Mouse (Mus musculus) NIH3T3 (cell line): Measurements from ENCODE around the gene Srrm1.
A peak's percentile ranks its signal among the peaks of the same experiment; 100 is the strongest.

Experiments used
- DNase-seq: peaks from one replicate; pipeline ENCODE4 v3.0.0-alpha.2; 2012; ENCODE audit warnings: low read depth

Srrm1 gene

GRCm38 (mm10) chr4:135353794-135354450 is 801 bp upstream of the Srrm1 start:
- no peak for DNase-seq

- peak; percentile 43 for DNase-seq
These were observed 625 bp downstream of the Srrm1 start for GRCm38 (mm10) chr4:135352326-135353065.

GRCm38 (mm10) chr4:135337376-135337942 is 15.7 kb downstream of the Srrm1 start:
- DNase-seq: no peak

GRCm38 (mm10) chr4:135336023-135336357 is 17.1 kb downstream of the Srrm1 start:
- DNase-seq: no peak

- DNase-seq: no peak
These were observed 17.6 kb downstream of the Srrm1 start for GRCm38 (mm10) chr4:135335327-135336022.

- no peak for DNase-seq
These were observed 26.7 kb downstream of the Srrm1 start for GRCm38 (mm10) chr4:135326469-135326868.

- no peak for DNase-seq
These were observed 27.1 kb downstream of the Srrm1 start for GRCm38 (mm10) chr4:135326046-135326445.

- DNase-seq: no peak
These were observed 30.1 kb downstream of the Srrm1 start for GRCm38 (mm10) chr4:135323021-135323420.

GRCm38 (mm10) chr4:135317966-135318365 is 35.2 kb downstream of the Srrm1 start:
- DNase-seq: peak; percentile 91

- DNase-seq: no peak
These were observed 35.6 kb downstream of the Srrm1 start for GRCm38 (mm10) chr4:135317539-135317938.

- no peak for DNase-seq
These were observed 37.8 kb downstream of the Srrm1 start for GRCm38 (mm10) chr4:135315287-135315686.

- no peak for DNase-seq
These were observed 38.7 kb downstream of the Srrm1 start for GRCm38 (mm10) chr4:135314419-135314832.

GRCm38 (mm10) chr4:135313761-135314241 is 39.3 kb downstream of the Srrm1 start:
- no peak for DNase-seq

GRCm38 (mm10) chr4:135313111-135313691 is 39.9 kb downstream of the Srrm1 start:
- no peak for DNase-seq

- DNase-seq: peak; percentile 78
These were observed 40.4 kb downstream of the Srrm1 start for GRCm38 (mm10) chr4:135312706-135313105.

- peak; percentile 34 for DNase-seq
These were observed 42.8 kb downstream of the Srrm1 start for GRCm38 (mm10) chr4:135310371-135310770.

- no peak for DNase-seq
These were observed 43.4 kb downstream of the Srrm1 start for GRCm38 (mm10) chr4:135309726-135310125.

- no peak for DNase-seq
These were observed 43.9 kb downstream of the Srrm1 start for GRCm38 (mm10) chr4:135309112-135309659.

GRCm38 (mm10) chr4:135306971-135307632 is 46.0 kb downstream of the Srrm1 start:
- peak; percentile 44 for DNase-seq

- DNase-seq: no peak
These were observed 46.6 kb downstream of the Srrm1 start for GRCm38 (mm10) chr4:135306533-135306932.

GRCm38 (mm10) chr4:135302261-135302660 is 50.9 kb downstream of the Srrm1 start:
- peak; percentile 63 for DNase-seq
